Mouse (Mus musculus) heart, embryonic 14.5 days (tissue): Measurements from ENCODE around the gene Gys2. TPM values are rescaled to one million over a fixed set of nuclear protein-coding genes. Genes with fewer than 3 reads are reported as not detected.
"Not testable (repeated sequence)": the region's sequence is repeated elsewhere in the genome, so short reads cannot be mapped to it uniquely, and the experiment has no call there.

ENCODE experiments used
- ATAC-seq: fragments of 200-750 bp; cut with Nextera tagmentation; 2 replicates; pipeline ENCODE4 v1.8.0; 2017; ENCODE audit warnings: low read depth, moderate TSS enrichment; ENCODE audit not compliant: insufficient number of reproducible peaks, insufficient read depth, low FRiP score
- H3K27ac ChIP-seq, 2 experiments: fragments of 200-500 bp in 1 of 2; fragments of 300-500 bp in 1 of 2; sonication (generic) in 1 of 2; replicated peaks in 1 of 2; 2 replicates each; pipeline ENCODE4 v1.5.1; 2012 to 2014; ENCODE audit warnings: low read depth in 2 of 2, low read length in 2 of 2, control low read depth in 1 of 2, mild to moderate bottlenecking in 1 of 2, mixed read lengths in 1 of 2; ENCODE audit not compliant: control insufficient read depth in 1 of 2, insufficient read depth in 1 of 2
- H3K27me3 ChIP-seq: fragments of 300-500 bp; sonication (generic); 2 replicates; pipeline ENCODE4 v1.6.1; 2014; ENCODE audit warnings: mild to moderate bottlenecking, low read length, control low read depth; ENCODE audit not compliant: control insufficient read depth, insufficient read depth
- H3K36me3 ChIP-seq: fragments of 300-500 bp; sonication (generic); 2 replicates; pipeline ENCODE4 v1.6.1; 2014; ENCODE audit warnings: mild to moderate bottlenecking, control low read depth, low read length, mixed read lengths; ENCODE audit not compliant: control insufficient read depth, insufficient read depth
- H3K4me1 ChIP-seq, 2 experiments: fragments of 200-500 bp in 1 of 2; fragments of 300-500 bp in 1 of 2; sonication (generic) in 1 of 2; 2 replicates each; pipeline ENCODE4 v1.6.1; 2012 to 2014; ENCODE audit warnings: low read length in 2 of 2, control low read depth in 1 of 2, mixed read lengths in 1 of 2; ENCODE audit not compliant: control insufficient read depth in 2 of 2, insufficient read depth in 2 of 2
- H3K4me2 ChIP-seq: fragments of 300-500 bp; sonication (generic); 2 replicates; pipeline ENCODE4 v1.6.1; 2014; ENCODE audit warnings: mild to moderate bottlenecking, low read length
- H3K4me3 ChIP-seq, 2 experiments: fragments of 200-500 bp in 1 of 2; fragments of 300-500 bp in 1 of 2; sonication (generic) in 1 of 2; 2 replicates each; pipeline ENCODE4 v1.5.1; 2012 to 2014; ENCODE audit warnings: low read length in 2 of 2, mild to moderate bottlenecking in 2 of 2, control low read depth in 1 of 2, low read depth in 1 of 2, moderate library complexity in 1 of 2; ENCODE audit not compliant: control insufficient read depth in 1 of 2, insufficient read depth in 1 of 2
- H3K9ac ChIP-seq: fragments of 300-500 bp; sonication (generic); 2 replicates; pipeline ENCODE4 v1.6.1; 2014; ENCODE audit warnings: mild to moderate bottlenecking, low read length
- H3K9me3 ChIP-seq: fragments of 300-500 bp; sonication (generic); 2 replicates; pipeline ENCODE4 v1.6.1; 2016; ENCODE audit warnings: low read length, control low read depth; ENCODE audit not compliant: control insufficient read depth
- WGBS: fragments of 180-500 bp; shearing (Covaris S2); extraction: QIAGEN DNeasy Blood & Tissue Kit; methylation state at CpG from one replicate; pipeline ENCODE4 v1.1.7; 2014; 5-methylcytosine and 5-hydroxymethylcytosine counted together
- polyA plus RNA-seq: library from polyadenylated mRNA; unstranded; fragments of >200 nt; fragmentation: Nextera tagmentation; extraction: Ambion mirVana; gene quantifications from 2 replicates; pipeline ENCODE4 v1.2.1, GENCODE M21; 2014

The Gys2 gene
- not detected in 2 replicates for polyA plus RNA-seq

DNA sequence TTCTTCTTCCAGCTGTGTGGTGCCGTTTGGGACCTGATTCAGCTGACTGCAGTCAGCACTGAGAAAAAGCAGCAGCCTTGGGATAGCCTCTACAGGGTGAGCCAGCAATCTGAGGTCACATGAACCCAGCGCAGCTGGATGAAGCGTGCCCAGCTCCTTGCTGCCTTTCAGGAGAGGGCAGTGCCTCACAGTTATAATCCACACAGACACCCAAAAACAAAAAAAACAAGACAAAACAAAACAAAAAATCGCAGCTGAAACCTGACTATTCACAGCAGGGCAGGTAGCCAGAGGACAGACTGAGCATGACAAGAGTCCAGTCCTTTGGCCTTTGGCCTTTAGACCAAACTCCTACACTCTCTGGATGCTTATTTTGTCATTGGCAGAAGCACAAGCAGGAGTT is at the start of gene Gys2:
Gys2 (minus strand) TSS at position 309 of the 403 bp plus-strand sequence.
- H3K4me3 ChIP-seq = no peak within 1 kb of the TSS
- ATAC-seq = no peak
- no peaks in the 10 kb centered on the region for H3K27me3 ChIP-seq
- H3K9me3 ChIP-seq = no peaks in the 10 kb centered on the region
- no peak within 1 kb of the TSS for H3K27ac ChIP-seq
- 66% methylated on average over 4 of the region's 4 CpGs for WGBS
- no peak within 1 kb of the TSS for H3K9ac ChIP-seq
- H3K36me3 ChIP-seq = no peaks in the 10 kb centered on the region
- H3K4me2 ChIP-seq = no peak within 1 kb of the TSS
- H3K4me1 ChIP-seq = no peaks in the 10 kb centered on the region

DNA sequence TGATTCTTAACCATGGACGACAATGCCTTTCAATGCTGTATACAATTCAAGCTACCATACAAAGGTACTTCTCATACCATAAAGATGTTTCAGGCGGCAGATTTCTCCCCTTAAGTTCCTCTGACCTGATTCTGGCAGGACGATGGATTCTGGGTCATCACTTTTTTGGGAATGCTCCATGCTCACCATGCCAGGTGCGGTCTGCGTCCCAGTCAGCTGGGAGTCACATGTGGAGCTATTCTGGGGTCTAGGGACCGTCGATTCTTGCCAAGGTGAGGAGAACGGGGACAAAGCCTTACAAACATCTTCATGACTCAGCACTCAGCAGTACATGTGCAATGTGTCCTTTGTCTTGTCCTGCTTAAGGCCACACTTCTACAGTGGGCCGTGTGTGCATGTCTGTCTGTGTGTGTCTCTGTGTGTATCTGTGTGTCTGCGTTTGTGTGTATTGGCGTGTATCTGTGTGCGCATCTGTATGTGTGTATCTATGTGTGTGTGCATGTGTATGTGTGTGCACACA is 48.7 kb upstream of the Gys2 start:
- WGBS = 64% methylated on average over 12 of the region's 12 CpGs
- no peak for ATAC-seq
- Histone ChIP-seq H3K4me3 (no peak overlapping the region), H3K4me1 (no peaks in the 10 kb centered on the region), H3K9me3 (no peaks in the 10 kb centered on the region), H3K27ac (no peak overlapping the region), H3K4me2 (no peak overlapping the region), H3K36me3 (no peaks in the 10 kb centered on the region), H3K27me3 (no peaks in the 10 kb centered on the region), H3K9ac (no peak overlapping the region)

DNA sequence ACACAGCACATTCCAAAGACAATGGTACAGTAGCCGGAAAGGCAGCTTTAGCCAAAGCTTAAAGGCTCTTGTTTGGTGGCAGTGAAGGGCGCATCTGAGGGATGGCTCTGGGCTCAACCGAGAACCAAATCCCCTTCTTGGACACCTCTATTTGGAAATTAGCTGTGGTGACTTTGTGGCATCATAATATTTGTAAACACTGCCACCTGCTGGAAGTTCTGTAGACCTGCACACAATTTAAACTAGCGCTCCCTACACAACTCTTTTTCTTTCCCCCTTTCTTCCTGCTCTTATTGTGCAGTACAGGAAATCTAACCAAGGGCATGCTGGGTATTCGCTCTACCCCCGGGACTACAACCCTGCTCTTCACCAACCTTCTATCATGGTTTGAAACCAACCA is 46.2 kb upstream of the Gys2 start:
- H3K27ac ChIP-seq = no peak overlapping the region
- no peak overlapping the region for H3K4me3 ChIP-seq
- no peaks in the 10 kb centered on the region for H3K36me3 ChIP-seq
- H3K9ac ChIP-seq = no peak overlapping the region
- H3K4me2 ChIP-seq = no peak overlapping the region
- no peaks in the 10 kb centered on the region for H3K9me3 ChIP-seq
- no peak for ATAC-seq
- no peaks in the 10 kb centered on the region for H3K27me3 ChIP-seq
- 6% methylated on average over 6 of the region's 6 CpGs for WGBS
- H3K4me1 ChIP-seq = no peaks in the 10 kb centered on the region

DNA sequence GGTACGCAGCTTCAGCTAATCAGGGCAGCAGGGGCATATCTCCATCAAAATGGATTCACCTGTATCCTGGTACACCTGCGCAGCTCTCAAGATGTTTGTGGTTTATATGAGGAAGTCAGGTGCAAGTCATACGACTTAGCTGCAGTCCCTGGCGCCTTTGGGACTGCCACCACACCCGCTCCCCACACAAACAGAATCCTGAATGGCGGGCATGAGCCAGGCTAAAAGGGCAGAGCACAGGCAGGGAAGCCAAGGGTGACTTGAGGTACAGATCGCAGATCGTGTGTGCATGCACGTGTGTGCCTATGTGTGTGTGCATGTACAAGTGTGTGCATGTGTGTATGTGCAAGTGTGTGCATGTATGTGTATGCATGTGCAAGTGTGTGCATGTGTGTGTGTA is 42.5 kb upstream of the Gys2 start:
- not testable (repeated sequence) for H3K9me3 ChIP-seq, ATAC-seq, H3K36me3 ChIP-seq, H3K27ac ChIP-seq, H3K9ac ChIP-seq, H3K4me2 ChIP-seq, H3K4me3 ChIP-seq, H3K4me1 ChIP-seq
- peaks cover 11% of the 10 kb centered on the region; the same call in 1 of the 2 replicates for H3K27me3 ChIP-seq
- 66% methylated on average over 8 of the region's 9 CpGs for WGBS

DNA sequence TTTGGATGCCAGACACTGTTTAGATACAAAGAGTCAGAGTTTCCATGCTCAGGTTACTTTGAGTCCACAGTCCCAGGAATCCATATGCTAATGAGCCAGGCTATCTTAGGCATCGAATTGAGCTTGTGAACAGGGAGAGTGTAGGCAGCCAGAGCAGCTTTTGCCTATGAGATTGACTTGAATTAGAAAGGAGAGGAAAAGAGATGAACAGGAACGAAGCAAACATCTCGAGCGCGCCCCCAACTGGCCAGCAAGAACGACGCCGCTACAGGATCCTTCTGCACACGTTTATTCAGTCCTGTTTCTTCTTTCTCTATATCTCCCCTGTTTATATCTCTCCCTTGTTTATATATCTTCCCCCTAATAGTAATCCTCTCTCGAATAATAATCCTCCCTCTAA is 42.0 kb upstream of the Gys2 start:
- no peak for ATAC-seq

DNA sequence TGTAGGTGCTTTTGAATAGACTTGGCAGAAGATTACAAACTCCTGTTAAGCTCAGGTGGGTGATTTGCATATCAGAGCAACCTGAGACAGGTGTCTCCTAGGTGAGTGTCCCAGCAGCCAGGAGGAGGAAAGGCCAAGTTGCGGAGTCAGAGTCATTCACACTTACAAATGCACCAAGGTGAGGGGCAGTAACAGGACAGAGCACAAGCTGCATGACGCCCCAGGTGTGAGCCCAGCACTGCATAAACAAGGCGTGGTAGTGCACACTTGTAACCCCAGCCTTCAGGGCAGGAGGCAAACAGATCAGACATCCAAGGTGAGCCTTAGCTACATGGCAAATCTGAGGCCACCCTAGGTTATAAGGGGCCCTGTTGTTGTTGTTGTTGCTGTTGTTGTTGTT is 40.0 kb upstream of the Gys2 start:
- H3K4me3 ChIP-seq = no peak overlapping the region
- H3K9ac ChIP-seq = no peak overlapping the region
- peaks cover 11% of the 10 kb centered on the region; the same call in 1 of the 2 replicates for H3K27me3 ChIP-seq
- no peak for ATAC-seq
- no peak overlapping the region for H3K4me2 ChIP-seq
- no peaks in the 10 kb centered on the region for H3K9me3 ChIP-seq
- no peak overlapping the region for H3K27ac ChIP-seq
- no peaks in the 10 kb centered on the region for H3K36me3 ChIP-seq
- peaks cover 14% of the 10 kb centered on the region in 2 experiments; a peak in 3 of 4 replicates for H3K4me1 ChIP-seq
- WGBS = 37% methylated on average over 3 of the region's 3 CpGs

More for the DNA sequence above, 42.0 kb upstream of the Gys2 start:
- Histone ChIP-seq H3K4me2 (no peak overlapping the region), H3K4me3 (no peak overlapping the region), H3K36me3 (no peaks in the 10 kb centered on the region), H3K4me1 (peaks cover 0 to 5% of the 10 kb centered on the region in 2 experiments; a peak in 1 of 4 replicates), H3K9ac (no peak overlapping the region), H3K27me3 (peaks cover 11% of the 10 kb centered on the region; the same call in 1 of the 2 replicates), H3K9me3 (no peaks in the 10 kb centered on the region), H3K27ac (no peak overlapping the region)
- 4% methylated on average over 10 of the region's 10 CpGs for WGBS

DNA sequence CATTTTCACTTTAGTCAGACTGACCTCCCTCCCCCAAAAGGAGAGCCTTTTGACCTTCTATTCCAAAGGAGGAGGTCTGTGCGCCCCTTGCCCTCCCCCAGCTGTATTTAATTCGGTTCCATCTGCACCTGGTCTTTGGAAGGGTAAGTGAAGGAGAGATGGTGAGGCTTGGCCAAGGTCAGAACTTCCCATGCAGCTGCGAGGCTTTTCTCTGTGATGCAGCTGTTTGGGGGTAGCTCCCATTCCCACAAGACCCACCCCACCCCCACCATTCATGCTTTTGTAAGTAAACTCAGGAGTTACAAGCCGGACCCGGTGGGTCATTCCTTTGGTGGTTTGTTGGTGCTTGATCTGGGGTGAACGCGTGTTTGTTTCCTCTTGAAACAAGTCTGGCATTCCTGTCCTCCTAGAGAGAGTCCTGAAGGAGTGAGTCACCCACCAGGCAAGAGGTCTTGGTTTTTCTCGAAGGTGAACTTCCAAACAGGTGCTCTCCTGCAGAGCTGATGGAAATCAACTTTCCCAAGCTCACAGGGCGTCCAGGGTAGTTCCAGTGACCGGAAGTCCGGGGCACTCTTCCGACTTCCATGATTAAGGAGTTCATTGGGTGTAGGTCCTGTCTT is 38.7 kb upstream of the Gys2 start:
- Histone ChIP-seq H3K27ac (no peak overlapping the region), H3K4me2 (no peak overlapping the region), H3K4me3 (no peak overlapping the region), H3K9ac (no peak overlapping the region), H3K9me3 (no peaks in the 10 kb centered on the region), H3K4me1 (peaks cover 14% of the 10 kb centered on the region in 2 experiments; a peak in 3 of 4 replicates), H3K27me3 (peaks cover 11% of the 10 kb centered on the region; the same call in 1 of the 2 replicates), H3K36me3 (no peaks in the 10 kb centered on the region)
- ATAC-seq = no peak
- 27% methylated on average over 12 of the region's 12 CpGs for WGBS
